19 mouse cellular contexts compared by ENCODE assay signal in genomic region chr12:16181599-16181998, GRCm38 (mm10).
"Had no signal": no experiment of that assay in that cellular context is flagged by ENCODE, and none has a peak within 500 bp of the region (broad histone marks: within the 10 kb centered on the region; RNA-seq: fewer than 3 reads in every experiment).

No protein-coding gene starts in this region.

- H3K9ac ChIP-seq: liver, embryonic 13.5 days; midbrain, embryonic 12.5 days; neural tube, embryonic 12.5 days; neural tube, embryonic 15.5 days had no signal

- H3K4me2 ChIP-seq: liver, embryonic 13.5 days; midbrain, embryonic 12.5 days; neural tube, embryonic 12.5 days; neural tube, embryonic 15.5 days had no signal

- H3K4me1 ChIP-seq: midbrain, embryonic 12.5 days; neural tube, embryonic 12.5 days had no signal

- H3K9me3 ChIP-seq: liver, embryonic 13.5 days; midbrain, embryonic 12.5 days; neural tube, embryonic 12.5 days; neural tube, embryonic 15.5 days had no signal

- H3K36me3 ChIP-seq: liver, embryonic 13.5 days; midbrain, embryonic 12.5 days; neural tube, embryonic 12.5 days; neural tube, embryonic 15.5 days had no signal

- DNase-seq: kidney, postnatal 25 days; layer of hippocampus, adult 9-11 months; layer of hippocampus, postnatal 36 days; liver, embryonic 13.5 days; lung, adult 2 months; lung, postnatal 14 days; lung, postnatal 4 days; right cerebral cortex, postnatal 14 days; right cerebral cortex, postnatal 4 days; thymus, adult 2 months; thymus, postnatal 14 days; thymus, postnatal 4 days had no signal

- H3K27me3 ChIP-seq: liver, embryonic 13.5 days; midbrain, embryonic 12.5 days; neural tube, embryonic 12.5 days; neural tube, embryonic 15.5 days had no signal

- H3K27ac ChIP-seq: kidney, postnatal 0 days; layer of hippocampus, adult 2 months; left cerebral cortex, adult 2 months; liver, embryonic 13.5 days; midbrain, embryonic 12.5 days; neural tube, embryonic 12.5 days; neural tube, embryonic 15.5 days; stomach, postnatal 0 days had no signal

- H3K4me3 ChIP-seq: layer of hippocampus, adult 2 months; left cerebral cortex, adult 2 months; liver, embryonic 13.5 days; midbrain, embryonic 12.5 days; neural tube, embryonic 12.5 days; neural tube, embryonic 15.5 days had no signal
